Mouse (Mus musculus): Measurements from ENCODE around the gene Spata33. TPM values are rescaled to one million over a fixed set of nuclear protein-coding genes. Genes with fewer than 3 reads are reported as not detected.
A peak's percentile ranks its signal among the peaks of the same experiment; 100 is the strongest.

Spata33 gene
- polyA plus RNA-seq, 1 experiment from 2014 or later = 0.18 TPM

DNA sequence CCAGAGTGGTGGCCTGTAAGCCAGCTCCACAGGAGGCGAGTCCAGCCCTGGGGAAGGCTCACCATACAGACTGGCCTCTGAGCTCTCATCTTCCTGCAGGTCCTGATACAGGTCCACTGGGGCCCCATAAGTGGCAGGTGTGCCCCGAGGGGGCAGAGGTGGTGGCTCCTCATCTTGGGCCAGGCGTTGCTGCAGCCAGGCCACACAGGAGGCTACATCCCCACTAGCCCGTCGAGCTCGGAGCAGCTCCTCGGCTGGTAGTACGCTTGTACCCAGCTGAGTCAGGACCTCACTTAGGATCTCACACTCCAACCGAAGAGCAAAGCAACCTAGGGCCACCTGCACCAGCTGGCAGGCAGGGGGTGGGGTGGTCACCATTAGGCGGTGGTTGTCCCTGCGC is 21.1 kb downstream of the Spata33 start:
- H3K9ac ChIP-seq = no peak overlapping the region
- WGBS (ENCODE audit: insufficient replicate concordance) = 71% methylated on average over 11 of the region's 11 CpGs
- H3K36me3 ChIP-seq (replicated peaks) = no peaks in the 10 kb centered on the region
- H3K4me1 ChIP-seq (replicated peaks) = peaks cover 22% of the 10 kb centered on the region
- H3K4me2 ChIP-seq = no peak overlapping the region
- H3K27me3 ChIP-seq = peaks cover 42% of the 10 kb centered on the region
- no peak for ATAC-seq (ENCODE audit: insufficient read depth)
- H3K9me3 ChIP-seq (replicated peaks) = no peaks in the 10 kb centered on the region
- H3K27ac ChIP-seq (replicated peaks) = no peak overlapping the region
- no peak overlapping the region for H3K4me3 ChIP-seq (replicated peaks)

DNA sequence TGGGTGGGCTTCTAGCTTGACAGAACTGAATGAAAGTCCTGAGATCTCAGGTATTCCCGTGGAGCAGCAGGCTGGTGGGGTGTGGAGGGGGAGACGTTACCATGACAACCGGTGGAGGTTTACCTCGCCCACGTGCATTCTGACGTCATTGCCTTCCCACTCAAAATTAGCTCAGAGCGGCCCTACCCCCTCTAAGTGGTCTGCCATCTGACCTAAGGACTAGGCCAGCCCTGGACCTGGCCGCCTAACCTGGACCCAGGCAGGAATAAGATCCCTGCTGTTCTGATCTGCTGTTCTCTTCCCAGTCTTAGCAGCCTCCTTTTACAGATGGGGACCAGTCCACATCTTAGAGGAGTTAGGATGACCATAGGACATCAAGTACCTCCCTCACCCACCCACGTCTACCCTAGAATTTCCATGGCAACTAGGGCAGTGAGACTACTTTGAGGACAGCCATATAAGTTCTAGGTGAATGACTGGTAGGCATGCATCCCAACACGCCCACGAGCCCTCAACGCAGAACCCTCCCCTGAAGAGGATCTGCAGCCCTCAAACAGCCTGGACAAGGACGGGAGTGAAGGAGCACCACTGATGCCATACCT is 22.4 kb downstream of the Spata33 start:
- peaks cover 22% of the 10 kb centered on the region for H3K4me1 ChIP-seq (replicated peaks)
- no peaks in the 10 kb centered on the region for H3K36me3 ChIP-seq (replicated peaks)
- ATAC-seq (ENCODE audit: insufficient read depth) = no peak
- H3K4me2 ChIP-seq = peak overlapping the region; percentile 93
- H3K27me3 ChIP-seq = peaks cover 42% of the 10 kb centered on the region
- WGBS (ENCODE audit: insufficient replicate concordance) = 32% methylated on average over 13 of the region's 13 CpGs
- H3K9ac ChIP-seq = peak overlapping the region; percentile 61; the same call in 1 of the 2 replicates
- no peaks in the 10 kb centered on the region for H3K9me3 ChIP-seq (replicated peaks)
- H3K4me3 ChIP-seq (replicated peaks) = peak overlapping the region; percentile 67
- no peak overlapping the region for H3K27ac ChIP-seq (replicated peaks)

DNA sequence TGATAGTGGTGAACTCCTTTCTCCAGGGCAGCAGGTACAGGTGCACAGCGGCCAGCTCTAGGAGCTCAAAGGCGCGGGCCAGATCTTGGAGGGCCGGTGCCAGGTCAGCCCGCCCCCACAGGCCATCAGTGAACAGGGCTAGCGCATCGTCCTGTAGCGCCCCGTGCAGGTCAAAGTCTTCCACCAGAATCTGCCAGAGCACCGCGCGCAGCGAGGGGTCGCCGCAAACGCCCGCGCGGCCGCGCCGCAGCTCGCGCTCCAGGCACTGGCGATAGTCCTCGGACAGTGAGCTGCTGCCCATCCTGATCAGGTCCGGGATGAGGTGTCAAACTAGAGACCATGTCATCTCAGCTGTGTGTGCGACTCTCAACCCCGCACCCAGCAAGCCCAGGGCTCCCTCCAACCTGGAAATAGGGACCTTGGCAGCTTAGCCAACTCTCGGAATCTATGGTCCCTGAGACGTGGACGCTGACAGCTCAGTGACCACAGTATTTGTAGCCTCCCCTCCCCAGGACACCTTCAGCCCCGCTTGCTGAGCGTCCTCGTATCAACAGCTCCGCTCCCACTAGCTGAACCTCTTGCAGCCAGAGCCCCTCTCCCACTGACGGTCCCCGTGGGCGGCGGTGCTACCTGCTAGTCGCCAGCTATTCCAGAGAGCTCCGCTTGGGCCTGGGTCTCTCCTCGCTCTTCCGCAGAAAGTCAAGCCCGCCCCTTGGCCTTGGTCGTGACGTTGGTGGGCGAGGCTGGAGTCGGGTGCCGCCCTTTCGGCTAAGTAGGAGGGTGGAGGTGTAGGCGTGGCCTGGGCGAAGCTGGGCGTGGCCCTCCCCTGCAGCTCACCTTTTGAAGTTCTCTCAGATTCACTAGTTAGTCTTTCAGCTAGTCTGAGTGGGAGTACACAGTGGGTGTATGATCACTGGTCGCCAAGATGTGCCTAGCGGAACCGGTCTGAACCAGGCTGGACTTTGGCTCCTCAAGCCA is 23.2 kb downstream of the Spata33 start, which contains the start of gene Spata2l:
TSS of gene Spata2l (minus strand) at position 714 of the 978 bp plus-strand sequence.
- Histone ChIP-seq H3K4me1 (replicated peaks) (peaks cover 22% of the 10 kb centered on the region), H3K9me3 (replicated peaks) (no peaks in the 10 kb centered on the region), H3K4me2 (peak within 1 kb of the TSS; percentile 93), H3K9ac (peak within 1 kb of the TSS; percentile 61), H3K36me3 (replicated peaks) (no peaks in the 10 kb centered on the region), H3K27ac (replicated peaks) (0 out of 2 replicates have a peak within 1 kb of the TSS, but pooled peaks have one; percentile 14), H3K27me3 (peaks cover 42% of the 10 kb centered on the region), H3K4me3 (replicated peaks) (peak within 1 kb of the TSS; percentile 67)
- ATAC-seq (ENCODE audit: insufficient read depth) = peak; percentile 73
- 1% methylated on average over 57 of the region's 57 CpGs for WGBS (ENCODE audit: insufficient replicate concordance)

DNA sequence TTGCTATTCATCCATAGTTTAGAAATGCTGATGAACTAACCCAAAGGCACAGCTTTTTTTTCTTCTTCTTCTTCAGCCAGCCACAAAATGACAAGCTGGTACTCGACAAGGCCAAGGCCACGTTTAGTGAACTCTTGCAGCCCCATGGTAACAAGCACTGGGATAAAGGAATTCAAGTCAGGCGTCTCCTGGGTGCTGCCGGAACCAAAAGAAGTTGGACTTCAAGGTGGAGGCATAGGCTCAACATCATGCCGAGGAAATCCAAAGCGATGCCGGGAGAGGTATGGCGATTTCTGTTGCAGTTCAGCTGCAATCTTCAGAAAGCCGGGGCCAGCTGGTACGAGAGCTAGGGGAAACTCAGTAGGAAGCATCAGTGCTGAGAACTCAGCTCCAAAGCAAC is 26.8 kb downstream of the Spata33 start:
- Histone ChIP-seq H3K9ac (no peak overlapping the region), H3K4me3 (replicated peaks) (no peak overlapping the region), H3K27ac (replicated peaks) (no peak overlapping the region), H3K36me3 (replicated peaks) (0 out of 2 replicates have a peak, but pooled peaks cover 5% of the 10 kb centered on the region), H3K9me3 (replicated peaks) (no peaks in the 10 kb centered on the region), H3K27me3 (peaks cover 25% of the 10 kb centered on the region), H3K4me2 (no peak overlapping the region), H3K4me1 (replicated peaks) (peaks cover 40% of the 10 kb centered on the region)
- WGBS (ENCODE audit: insufficient replicate concordance) = 81% methylated on average over 10 of the region's 10 CpGs
- no peak for ATAC-seq (ENCODE audit: insufficient read depth)

DNA sequence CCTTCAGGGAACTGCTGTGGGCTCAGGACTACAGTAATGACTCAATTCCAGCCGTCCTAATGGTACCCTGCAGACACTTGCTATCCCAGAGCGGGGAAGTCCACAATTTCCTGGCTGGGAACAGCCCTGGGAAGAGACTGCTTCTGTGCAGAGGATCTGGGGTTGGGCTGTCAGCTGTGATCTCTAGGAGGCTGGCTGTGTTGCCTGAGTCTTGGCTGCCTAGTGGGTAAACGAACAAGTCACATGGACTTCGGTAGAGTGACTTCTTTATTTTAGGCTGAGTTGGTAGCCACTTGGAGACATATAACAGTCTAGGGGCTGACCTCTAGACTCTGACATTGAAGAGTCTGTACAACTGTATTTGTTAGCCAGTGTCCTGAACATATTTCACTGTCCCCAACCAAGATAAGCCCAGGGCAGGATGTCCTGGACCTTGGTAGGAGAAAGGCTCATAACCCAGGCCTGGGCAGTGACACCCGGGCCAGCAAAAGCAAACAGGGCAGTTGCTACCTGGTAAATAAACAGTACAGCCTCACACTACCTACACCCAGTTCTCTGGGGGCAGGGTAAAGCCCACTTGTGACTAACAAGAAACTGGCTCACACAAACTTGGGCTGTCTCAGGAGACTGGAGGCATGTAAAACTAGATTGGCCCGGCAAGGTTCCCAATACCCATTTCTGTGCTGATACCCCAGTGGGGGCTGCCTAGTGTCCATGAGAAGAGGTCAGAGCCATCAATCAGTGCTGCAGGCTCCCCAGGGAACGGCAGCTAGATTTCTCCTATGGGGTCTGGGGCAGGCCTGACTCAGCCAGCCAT is 29.7 kb downstream of the Spata33 start:
- Histone ChIP-seq H3K9ac (no peak overlapping the region), H3K4me2 (no peak overlapping the region), H3K36me3 (replicated peaks) (peaks cover 27% of the 10 kb centered on the region), H3K27ac (replicated peaks) (0 out of 2 replicates have a peak overlapping the region, but pooled peaks have one; percentile 14), H3K4me3 (replicated peaks) (no peak overlapping the region), H3K4me1 (replicated peaks) (peaks cover 18% of the 10 kb centered on the region), H3K27me3 (no peaks in the 10 kb centered on the region), H3K9me3 (replicated peaks) (no peaks in the 10 kb centered on the region)
- ATAC-seq (ENCODE audit: insufficient read depth) = 0 out of 2 replicates have a peak, but pooled peaks have one; percentile 19
- WGBS (ENCODE audit: insufficient replicate concordance) = 62% methylated on average over 7 of the region's 7 CpGs

DNA sequence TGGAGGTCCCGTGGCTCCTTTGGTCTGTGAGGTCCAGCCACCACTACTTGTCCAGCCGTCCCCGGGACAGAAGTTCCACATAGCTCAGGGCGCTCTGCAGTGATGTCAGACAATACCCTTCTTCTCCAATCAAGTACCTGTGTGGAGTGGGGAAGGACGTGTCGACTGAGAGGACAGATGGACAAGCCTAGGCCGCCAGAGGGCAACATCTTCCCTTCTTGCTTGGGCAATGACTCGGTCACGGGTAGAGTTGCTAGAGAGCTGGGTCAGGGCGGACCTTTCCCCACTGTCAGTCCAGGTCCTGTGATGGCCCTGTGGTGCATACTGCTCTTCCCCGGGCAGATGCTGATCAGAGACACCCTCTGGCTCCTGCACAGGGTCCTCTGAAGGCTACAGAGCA is 30.4 kb downstream of the Spata33 start:
- no peaks in the 10 kb centered on the region for H3K27me3 ChIP-seq
- WGBS (ENCODE audit: insufficient replicate concordance) = 66% methylated on average over 11 of the region's 11 CpGs
- no peaks in the 10 kb centered on the region for H3K9me3 ChIP-seq (replicated peaks)
- H3K27ac ChIP-seq (replicated peaks) = 0 out of 2 replicates have a peak overlapping the region, but pooled peaks have one; percentile 14
- peaks cover 18% of the 10 kb centered on the region for H3K4me1 ChIP-seq (replicated peaks)
- H3K4me3 ChIP-seq (replicated peaks) = no peak overlapping the region
- ATAC-seq (ENCODE audit: insufficient read depth) = peak; percentile 13; the same call in 1 of the 2 replicates
- no peak overlapping the region for H3K9ac ChIP-seq
- H3K4me2 ChIP-seq = no peak overlapping the region
- H3K36me3 ChIP-seq (replicated peaks) = peaks cover 34% of the 10 kb centered on the region

DNA sequence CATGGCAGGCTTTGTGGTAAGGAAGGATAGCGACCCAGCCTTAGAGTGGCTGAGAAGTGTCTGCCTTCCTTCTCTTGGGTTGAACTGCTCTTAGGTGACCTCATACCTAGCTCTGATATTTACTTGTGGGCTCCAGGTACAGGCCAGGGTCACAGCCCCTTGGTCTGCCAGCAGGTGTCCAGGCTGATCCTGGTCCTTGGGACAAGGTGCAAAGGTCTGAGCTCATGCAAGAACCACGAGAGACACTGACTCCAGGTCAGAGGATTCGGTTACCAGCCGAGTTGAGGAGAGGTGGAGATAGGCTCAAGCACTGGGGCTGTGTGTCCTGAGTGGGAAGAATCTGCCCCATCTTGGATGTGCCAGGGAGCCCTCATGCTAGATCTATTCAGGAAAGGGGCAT is 31.8 kb downstream of the Spata33 start:
- Histone ChIP-seq H3K27me3 (no peaks in the 10 kb centered on the region), H3K4me3 (replicated peaks) (no peak overlapping the region), H3K9ac (no peak overlapping the region), H3K4me2 (no peak overlapping the region), H3K9me3 (replicated peaks) (no peaks in the 10 kb centered on the region), H3K27ac (replicated peaks) (no peak overlapping the region), H3K36me3 (replicated peaks) (peaks cover 34% of the 10 kb centered on the region), H3K4me1 (replicated peaks) (peaks cover 18% of the 10 kb centered on the region)
- 58% methylated on average over 4 of the region's 4 CpGs for WGBS (ENCODE audit: insufficient replicate concordance)
- ATAC-seq (ENCODE audit: insufficient read depth) = peak; percentile 19

DNA sequence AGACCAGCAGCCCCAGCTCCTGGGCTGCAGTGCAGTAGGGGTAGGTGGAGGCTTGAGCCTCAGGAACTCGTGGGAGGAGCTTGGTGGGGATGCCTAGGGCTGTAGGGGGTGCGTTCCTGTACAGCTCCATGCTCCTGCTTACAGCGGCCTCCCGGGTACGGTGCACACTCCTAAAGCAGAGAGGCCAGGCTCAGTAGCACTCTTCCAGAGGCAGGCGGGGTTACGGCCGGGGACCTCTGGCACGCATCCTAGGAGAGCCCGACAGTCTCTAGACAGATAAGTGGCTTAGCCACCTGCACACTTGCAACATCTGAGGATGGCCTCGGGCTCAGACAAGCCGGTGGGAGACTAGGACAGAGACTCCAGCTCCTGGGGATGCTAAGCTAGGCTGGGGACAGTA is 32.9 kb downstream of the Spata33 start:
- 79% methylated on average over 12 of the region's 12 CpGs for WGBS (ENCODE audit: insufficient replicate concordance)
- Histone ChIP-seq H3K36me3 (replicated peaks) (peaks cover 37% of the 10 kb centered on the region), H3K9me3 (replicated peaks) (no peaks in the 10 kb centered on the region), H3K4me3 (replicated peaks) (no peak overlapping the region), H3K4me2 (no peak overlapping the region), H3K9ac (no peak overlapping the region), H3K27ac (replicated peaks) (no peak overlapping the region), H3K4me1 (replicated peaks) (peaks cover 18% of the 10 kb centered on the region), H3K27me3 (no peaks in the 10 kb centered on the region)
- no peak for ATAC-seq (ENCODE audit: insufficient read depth)

DNA sequence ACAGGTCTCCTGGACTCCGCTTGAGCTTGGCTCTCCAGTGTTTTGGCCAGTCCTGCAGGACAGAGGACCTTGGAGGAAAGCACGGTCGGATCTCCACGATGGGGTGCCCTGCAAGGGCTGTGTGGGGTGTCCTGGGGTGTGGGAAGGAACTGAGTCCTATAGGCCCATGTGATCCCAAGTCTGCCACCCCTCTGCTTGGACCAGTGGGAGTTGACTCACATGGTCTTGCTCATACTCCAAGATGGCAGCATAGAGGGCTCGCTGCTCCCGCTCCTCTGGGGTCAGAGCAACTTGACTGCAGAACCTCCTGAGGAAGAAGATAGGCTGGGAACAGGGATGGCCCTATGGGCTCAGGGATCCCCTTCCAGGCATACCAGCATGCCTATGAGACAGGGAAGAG is 35.1 kb downstream of the Spata33 start:
- H3K9me3 ChIP-seq (replicated peaks) = no peaks in the 10 kb centered on the region
- 85% methylated on average over 6 of the region's 6 CpGs for WGBS (ENCODE audit: insufficient replicate concordance)
- no peaks in the 10 kb centered on the region for H3K27me3 ChIP-seq
- peaks cover 40% of the 10 kb centered on the region for H3K36me3 ChIP-seq (replicated peaks)
- H3K4me3 ChIP-seq (replicated peaks) = no peak overlapping the region
- ATAC-seq (ENCODE audit: insufficient read depth) = no peak
- H3K4me2 ChIP-seq = no peak overlapping the region
- no peak overlapping the region for H3K27ac ChIP-seq (replicated peaks)
- H3K4me1 ChIP-seq (replicated peaks) = peaks cover 25% of the 10 kb centered on the region
- H3K9ac ChIP-seq = no peak overlapping the region

DNA sequence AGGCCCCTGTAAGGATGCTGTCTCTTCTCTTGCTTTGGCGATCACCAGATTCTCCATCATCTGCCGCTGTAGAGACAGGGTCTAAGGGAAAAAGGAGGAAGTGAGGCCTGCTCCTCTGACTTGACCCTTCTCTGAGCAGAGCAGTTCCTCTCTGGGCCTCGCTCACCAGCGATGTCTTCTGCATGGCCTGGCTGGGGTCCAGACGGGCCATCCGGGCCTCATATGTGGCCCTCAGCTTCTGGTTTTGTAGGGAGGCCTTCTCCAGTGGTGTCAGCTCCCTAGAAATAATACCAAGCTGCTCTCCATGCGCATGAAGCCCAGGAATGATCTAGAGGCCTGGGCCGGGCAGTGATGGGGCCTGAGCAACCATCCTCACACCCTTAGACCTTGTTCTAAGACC is 36.0 kb downstream of the Spata33 start:
- ATAC-seq (ENCODE audit: insufficient read depth) = no peak
- Histone ChIP-seq H3K9ac (no peak overlapping the region), H3K27me3 (no peaks in the 10 kb centered on the region), H3K27ac (replicated peaks) (no peak overlapping the region), H3K9me3 (replicated peaks) (no peaks in the 10 kb centered on the region), H3K4me3 (replicated peaks) (no peak overlapping the region), H3K4me2 (no peak overlapping the region), H3K36me3 (replicated peaks) (peaks cover 37% of the 10 kb centered on the region), H3K4me1 (replicated peaks) (peaks cover 28% of the 10 kb centered on the region)
- 67% methylated on average over 8 of the region's 8 CpGs for WGBS (ENCODE audit: insufficient replicate concordance)

All from liver, embryonic 15.5 days (tissue).